Mouse (Mus musculus): ENCODE data around the gene Vmn1r181. TPM values are rescaled to one million over a fixed set of nuclear protein-coding genes. Genes with fewer than 3 reads are reported as not detected.

The Vmn1r181 gene
- not detected in 2 replicates for polyA plus RNA-seq (2012; rRNA removed)

DNA sequence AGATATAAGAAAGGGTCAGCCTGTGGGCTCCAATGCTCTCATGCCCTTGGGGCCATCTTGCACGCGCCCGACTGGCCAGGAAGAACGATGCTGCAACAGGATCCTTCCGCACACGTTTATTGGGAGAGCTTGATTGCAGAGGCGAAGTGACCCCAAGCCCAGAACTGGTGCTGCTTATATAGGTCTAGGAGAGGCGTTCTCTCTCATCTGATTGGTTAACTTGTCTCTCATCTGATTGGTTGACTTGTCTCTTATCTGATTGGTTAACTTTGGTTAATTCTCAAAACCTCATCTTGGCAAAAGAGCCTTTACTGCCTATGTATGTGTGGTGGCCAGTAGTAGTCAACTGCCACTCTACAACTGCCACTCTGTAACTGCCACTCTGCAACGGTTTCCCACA lies at the start of gene Vmn1r181:
TSS of gene Vmn1r181 (plus strand) at position 301 of the 400 bp plus-strand sequence.

GRCm38 (mm10) chr7:23926678-23927077 lies 47.7 kb upstream of the Vmn1r181 start, which contains the start of gene Vmn1r179:
TSS of gene Vmn1r179 (plus strand) at chr7:23926978.

GRCm38 (mm10) chr7:23950332-23950731 lies 24.1 kb upstream of the Vmn1r181 start, which contains the start of gene Vmn1r180:
TSS of gene Vmn1r180 (plus strand) at chr7:23950632.

GRCm38 (mm10) chr7:24001391-24001790 lies 27.0 kb downstream of the Vmn1r181 start, which contains the start of gene V1rd19:
TSS of gene V1rd19 (plus strand) at chr7:24001691.

Other genes with a start within 250 kb of the Vmn1r181 start
- not detected in 2 replicates for gene Vmn1r174, start 222.3 kb upstream of the Vmn1r181 start, polyA plus RNA-seq (2012; rRNA removed)
- not detected in 2 replicates for gene Vmn1r175, start 164.0 kb upstream of the Vmn1r181 start, polyA plus RNA-seq (2012; rRNA removed)
- not detected in 2 replicates for gene Vmn1r176, start 137.2 kb upstream of the Vmn1r181 start, polyA plus RNA-seq (2012; rRNA removed)
- not detected in 2 replicates for gene Vmn1r177, start 108.2 kb upstream of the Vmn1r181 start, polyA plus RNA-seq (2012; rRNA removed)
- not detected in 2 replicates for gene Vmn1r178, start 82.6 kb upstream of the Vmn1r181 start, polyA plus RNA-seq (2012; rRNA removed)
- gene Vmn1r179, start 47.6 kb upstream of the Vmn1r181 start, polyA plus RNA-seq (2012; rRNA removed): not detected in 2 replicates
- gene Vmn1r180, start 24.0 kb upstream of the Vmn1r181 start, polyA plus RNA-seq (2012; rRNA removed): not detected in 2 replicates
- gene V1rd19, start 27.1 kb downstream of the Vmn1r181 start, polyA plus RNA-seq (2012; rRNA removed): not detected in 2 replicates
- not detected in 2 replicates for gene Vmn1r183, start 78.6 kb downstream of the Vmn1r181 start, polyA plus RNA-seq (2012; rRNA removed)
- gene Zfp180, start 107.3 kb downstream of the Vmn1r181 start, polyA plus RNA-seq (2012; rRNA removed): 2.7 and 3.3 TPM in 2 replicates
- 0.28 and 0.58 TPM in 2 replicates for gene Zfp112, start 137.7 kb downstream of the Vmn1r181 start, polyA plus RNA-seq (2012; rRNA removed)
- gene Zfp235, start 159.6 kb downstream of the Vmn1r181 start, polyA plus RNA-seq (2012; rRNA removed): 2.1 and 3.2 TPM in 2 replicates
- 0.02 and 0.12 TPM in 2 replicates for gene Zfp114, start 200.4 kb downstream of the Vmn1r181 start, polyA plus RNA-seq (2012; rRNA removed)
- 0.35 and 0.53 TPM in 2 replicates for gene Zfp111, start 236.8 kb downstream of the Vmn1r181 start, polyA plus RNA-seq (2012; rRNA removed)

Data from stomach, adult 2 months (tissue).